9 mouse cellular contexts compared by ENCODE assay signal in genomic region chr17:25363726-25364125, GRCm38 (mm10). TPM values are rescaled to one million over a fixed set of nuclear protein-coding genes. Genes with fewer than 3 reads are reported as not detected.
DNase-seq lines count a peak whose midpoint lies in the region; TF ChIP-seq lines count a peak whose summit lies in the region.
"Had no signal": no experiment of that assay in that cellular context is flagged by ENCODE, and none has a peak within 500 bp of the region (broad histone marks: within the 10 kb centered on the region; RNA-seq: fewer than 3 reads in every experiment).

No protein-coding gene starts in this region.

- H3ac ChIP-seq in C2C12 (ENCODE audit: control insufficient read depth, insufficient read length, low read depth), result no peak overlapping the region

- H3K79me2 ChIP-seq in C2C12 (ENCODE audit: control insufficient read depth, insufficient read depth), result no peaks in the 10 kb centered on the region

- WGBS in kidney, adult 2 months, result 4% methylated on average over 1 of the region's 1 CpGs

- no peaks in the 10 kb centered on the region for H3K79me3 ChIP-seq in C2C12 (ENCODE audit: low read depth)

- no peak overlapping the region for H3K27ac ChIP-seq in kidney, adult 2 months (ENCODE audit: insufficient read depth, low read depth, low read length)
- no peak overlapping the region for H3K27ac ChIP-seq in ES-E14 (ENCODE audit: insufficient read depth, low read depth, low read length, poor library complexity, severe bottlenecking)

- H3K36me3 ChIP-seq in kidney, adult 2 months (ENCODE audit: control insufficient read depth, insufficient read depth, low read length), result no peaks in the 10 kb centered on the region
- H3K36me3 ChIP-seq in C2C12 (ENCODE audit: control insufficient read depth, insufficient read depth) (no peaks in the 10 kb centered on the region), ES-E14 (ENCODE audit: control insufficient read depth, insufficient read depth, low read length, poor library complexity, severe bottlenecking) (no peaks in the 10 kb centered on the region)

- in situ Hi-C loops in ES-E14 (cut with MboI; ENCODE audit: low sequenced_read_pairs in 2 of 2, unreplicated experiment in 2 of 2), result no loop called here

- TF ChIP-seq POLR2A in kidney, adult 2 months (IDR thresholded peaks at IDR 0.05; ENCODE audit: low read depth, low read length), result no peak

- no peaks in the 10 kb centered on the region for H3K9me3 ChIP-seq in ES-E14 (ENCODE audit: control insufficient read depth, insufficient read depth, low read depth, low read length)
- H3K9me3 ChIP-seq: megakaryocyte, embryonic 14.5 days had no signal

- peak; percentile 50 for DNase-seq in kidney, adult 2 months
- no peak for DNase-seq in kidney, adult 11 months
- peak; percentile 30 for DNase-seq in ES-E14 (ENCODE audit: low read depth, low spot score)
- DNase-seq in cerebellum, adult 9-11 months, result peak; percentile 5
- DNase-seq in layer of hippocampus, postnatal 10 days (ENCODE audit: low spot score in 2 of 2), result peak; percentile 56 to 62
- peak; percentile 62 for DNase-seq in right cerebral cortex, postnatal 14 days

- no peaks in the 10 kb centered on the region for H3K4me1 ChIP-seq in kidney, adult 2 months (ENCODE audit: control insufficient read depth, insufficient read depth, low read length)
- no peaks in the 10 kb centered on the region for H3K4me1 ChIP-seq in ES-E14 (ENCODE audit: control insufficient read depth in 2 of 2, insufficient read depth in 2 of 2, low read length in 2 of 2, poor library complexity in 1 of 2)
- H3K4me1 ChIP-seq: megakaryocyte, embryonic 14.5 days had no signal

- TF ChIP-seq CTCF in kidney, adult 2 months (conservative IDR thresholded peaks at IDR 0.05; ENCODE audit: insufficient read depth, insufficient read length, low read depth, low read length), result peak; percentile 86
- peak; percentile 61 for TF ChIP-seq CTCF in C2C12 (IDR thresholded peaks at IDR 0.05; ENCODE audit: control insufficient read depth, insufficient read depth, insufficient read length)

- H3K4me3 ChIP-seq in kidney, adult 2 months (ENCODE audit: insufficient read depth, low read depth, low read length), result no peak overlapping the region
- H3K4me3 ChIP-seq in C2C12 (ENCODE audit: insufficient read depth, poor library complexity, severe bottlenecking) (no peak overlapping the region), ES-E14 (ENCODE audit: insufficient read depth in 1 of 2, low read depth in 1 of 2, low read length in 2 of 2, poor library complexity in 1 of 2, severe bottlenecking in 1 of 2) (no peak overlapping the region)
- H3K4me3 ChIP-seq: megakaryocyte, embryonic 14.5 days had no signal

- H3K9ac ChIP-seq in ES-E14 (ENCODE audit: insufficient read depth, low read depth, low read length, poor library complexity, severe bottlenecking), result no peak overlapping the region

- H3K27me3 ChIP-seq in kidney, adult 2 months (replicated peaks; ENCODE audit: control insufficient read depth, insufficient read depth, low read length), result no peaks in the 10 kb centered on the region
- H3K27me3 ChIP-seq in C2C12 (ENCODE audit: control insufficient read depth, insufficient read depth, insufficient read length), result peaks cover 29% of the 10 kb centered on the region

TF ChIP-seq in C2C12, 6 proteins besides CTCF, POLR2A, EP300 and RAD21:
- TF ChIP-seq MYOG (IDR thresholded peaks at IDR 0.05; ENCODE audit: control insufficient read depth, extremely low read depth, insufficient read length), result no peak
- no peak for TF ChIP-seq USF1 (IDR thresholded peaks at IDR 0.05; ENCODE audit: low read depth)
- TF ChIP-seq CEBPB (IDR thresholded peaks at IDR 0.05; ENCODE audit: low read depth), result no peak
- no peak for TF ChIP-seq FOSL1 (IDR thresholded peaks at IDR 0.05; ENCODE audit: insufficient read depth, low read length, poor library complexity, severe bottlenecking)
- TF ChIP-seq MAX (IDR thresholded peaks at IDR 0.05), result no peak
- no peak for TF ChIP-seq MYOD1 (IDR thresholded peaks at IDR 0.05; ENCODE audit: control insufficient read depth, insufficient read length, low read depth)
TF ChIP-seq in C2C12: peak in this region for 0.

TF ChIP-seq in ES-E14, 5 proteins besides CTCF, POLR2A, EP300 and RAD21:
- peak; percentile 70 for TF ChIP-seq ZC3H11A (IDR thresholded peaks at IDR 0.05; ENCODE audit: borderline replicate concordance, low read depth, low read length)
- TF ChIP-seq CHD2 (IDR thresholded peaks at IDR 0.05; ENCODE audit: low read depth, low read length), result no peak

RNA-seq across cellular contexts. Expression of gene Tpsb2, which starts 2.4 kb away (rescaled TPM):
- polyA plus RNA-seq in kidney, adult 2 months (2012; rRNA removed), result 1.8 and 2.4 TPM in 2 replicates
- polyA plus RNA-seq in C2C12 (2012; fragmentation: generic; extraction: Trizol), result not detected
- not detected in 2 replicates for total RNA-seq in ES-E14 (2012; rRNA removed)
- total RNA-seq in layer of hippocampus, postnatal 10 days (2021), result 1 to 10 TPM in 1 of 2 experiments, under 1 TPM in 1; 0.42 to 1.0 TPM

RNA-seq across cellular contexts. Expression of gene Tpsg1, which starts 5.3 kb away (rescaled TPM):
- polyA plus RNA-seq in kidney, adult 2 months (2012; rRNA removed), result 0.12 TPM in 1 of 2 replicates, not detected in the other
- not detected for polyA plus RNA-seq in C2C12 (2012; fragmentation: generic; extraction: Trizol)
- not detected in 2 replicates for total RNA-seq in ES-E14 (2012; rRNA removed)
- not detected for total RNA-seq in layer of hippocampus, postnatal 10 days (2021)

RNA-seq across cellular contexts. Expression of gene Tpsab1, which starts 18.4 kb away (rescaled TPM):
- not detected in 2 replicates for polyA plus RNA-seq in kidney, adult 2 months (2012; rRNA removed)
- polyA plus RNA-seq in C2C12 (2012; fragmentation: generic; extraction: Trizol), result 2.5 TPM
- total RNA-seq in ES-E14 (2012; rRNA removed), result not detected in 2 replicates
- not detected for total RNA-seq in layer of hippocampus, postnatal 10 days (2021)

RNA-seq across cellular contexts. Expression of gene Prss29, which starts 45.3 kb away (rescaled TPM):
- polyA plus RNA-seq in kidney, adult 2 months (2012; rRNA removed), result not detected in 2 replicates
- polyA plus RNA-seq in C2C12 (2012; fragmentation: generic; extraction: Trizol), result not detected
- not detected in 2 replicates for total RNA-seq in ES-E14 (2012; rRNA removed)
- total RNA-seq in layer of hippocampus, postnatal 10 days (2021), result not detected
- total RNA-seq: heart, postnatal 36 days had no signal

RNA-seq across cellular contexts. Expression of gene Prss28, which starts 55.3 kb away (rescaled TPM):
- polyA plus RNA-seq in kidney, adult 2 months (2012; rRNA removed), result not detected in 2 replicates
- polyA plus RNA-seq in C2C12 (2012; fragmentation: generic; extraction: Trizol), result not detected
- not detected in 2 replicates for total RNA-seq in ES-E14 (2012; rRNA removed)
- total RNA-seq in layer of hippocampus, postnatal 10 days (2021), result not detected
- total RNA-seq: heart, postnatal 36 days had no signal
